Mouse (Mus musculus) MEL (cell line): ENCODE data around the gene Ntn4. TPM values are rescaled to one million over a fixed set of nuclear protein-coding genes. Genes with fewer than 3 reads are reported as not detected.

Source experiments
- DNase-seq: peaks from one replicate; pipeline ENCODE4 v3.0.0; 2011; ENCODE audit warnings: low read depth, low spot score
- H3K27ac ChIP-seq: 2 replicates; pipeline ENCODE4 v1.5.1; 2012; ENCODE audit warnings: low read depth, mild to moderate bottlenecking, control low read depth, low read length, moderate library complexity; ENCODE audit not compliant: control insufficient read depth
- H3K27me3 ChIP-seq, 2 experiments: fragments of 150-350 bp in 1 of 2; sonication (generic) in 1 of 2; 2 replicates each; pipeline ENCODE4 v1.6.1; 2012; ENCODE audit warnings: low read length in 2 of 2, mild to moderate bottlenecking in 2 of 2, improper control_type of control experiment in 1 of 2, moderate library complexity in 1 of 2; ENCODE audit not compliant: insufficient read depth in 2 of 2, control insufficient read depth in 1 of 2
- H3K36me3 ChIP-seq, 2 experiments: 2 replicates each; pipeline ENCODE4 v1.6.1; 2012 to 2014; ENCODE audit warnings: low read length in 2 of 2, improper control_type of control experiment in 1 of 2, inconsistent platforms in 1 of 2, mild to moderate bottlenecking in 1 of 2; ENCODE audit not compliant: insufficient read depth in 2 of 2, control insufficient read depth in 1 of 2
- H3K4me1 ChIP-seq, 2 experiments: fragments of 150-350 bp in 1 of 2; sonication (generic) in 1 of 2; 2 replicates each; pipeline ENCODE4 v1.6.1; 2012; ENCODE audit warnings: low read length in 2 of 2, improper control_type of control experiment in 1 of 2, mild to moderate bottlenecking in 1 of 2; ENCODE audit not compliant: insufficient read depth in 2 of 2, control insufficient read depth in 1 of 2
- H3K4me3 ChIP-seq, 2 experiments: fragments of 150-350 bp in 1 of 2; sonication (generic) in 1 of 2; 2 replicates each; pipeline ENCODE4 v1.5.1; 2012; ENCODE audit warnings: low read depth in 2 of 2, low read length in 2 of 2, mild to moderate bottlenecking in 2 of 2, moderate library complexity in 2 of 2, control low read depth in 1 of 2, improper control_type of control experiment in 1 of 2; ENCODE audit not compliant: control insufficient read depth in 1 of 2, insufficient read depth in 1 of 2
- H3K79me2 ChIP-seq: 2 replicates; pipeline ENCODE4 v1.6.1; 2012; ENCODE audit warnings: mild to moderate bottlenecking, low read length, moderate library complexity; ENCODE audit not compliant: control insufficient read depth, poor library complexity, insufficient read depth
- H3K9ac ChIP-seq: 2 replicates; pipeline ENCODE4 v1.6.1; 2012; ENCODE audit warnings: low read depth, mild to moderate bottlenecking, control low read depth, low read length, moderate library complexity; ENCODE audit not compliant: control insufficient read depth, poor library complexity, severe bottlenecking
- H3K9me3 ChIP-seq: fragments of 150-350 bp; sonication (generic); replicated peaks from 2 replicates; pipeline ENCODE4 v1.6.1; 2012; ENCODE audit warnings: mild to moderate bottlenecking, low read length, improper control_type of control experiment, moderate library complexity; ENCODE audit not compliant: insufficient read depth
- BHLHE40 ChIP-seq: IDR thresholded peaks from 2 replicates; pipeline ENCODE4 v1.6.1; 2012; ENCODE audit warnings: low read depth, mild to moderate bottlenecking, inconsistent platforms, low read length, improper control_type of control experiment, borderline replicate concordance
- CHD1 ChIP-seq: IDR thresholded peaks from 2 replicates; pipeline ENCODE4 v1.6.1; 2012; ENCODE audit warnings: low read depth, mild to moderate bottlenecking, inconsistent platforms, low read length, improper control_type of control experiment
- CHD2 ChIP-seq: IDR thresholded peaks from 2 replicates; pipeline ENCODE4 v1.6.1; 2011; ENCODE audit warnings: low read length, improper control_type of control experiment
- CTCF ChIP-seq, 3 experiments: IDR thresholded peaks in 2 of 3; conservative IDR thresholded peaks in 1 of 3; 2 replicates each; pipeline ENCODE4 v1.5.1; 2011 to 2012; ENCODE audit warnings: low read length in 3 of 3, low read depth in 2 of 3, mild to moderate bottlenecking in 2 of 3, improper control_type of control experiment in 1 of 3, inconsistent platforms in 1 of 3, mixed read lengths in 1 of 3, moderate library complexity in 1 of 3; ENCODE audit not compliant: control insufficient read depth in 1 of 3, insufficient read depth in 1 of 3, poor library complexity in 1 of 3, severe bottlenecking in 1 of 3
- E2F4 ChIP-seq: IDR thresholded peaks from 2 replicates; pipeline ENCODE4 v1.6.1; 2011; ENCODE audit warnings: low read depth, low read length, improper control_type of control experiment, borderline replicate concordance
- ETS1 ChIP-seq: IDR thresholded peaks from 2 replicates; pipeline ENCODE4 v1.6.1; 2012; ENCODE audit warnings: low read depth, mild to moderate bottlenecking, inconsistent platforms, low read length, improper control_type of control experiment, moderate library complexity
- GABPA ChIP-seq: IDR thresholded peaks from 2 replicates; pipeline ENCODE4 v1.6.1; 2012; ENCODE audit warnings: low read depth, mild to moderate bottlenecking, inconsistent platforms, low read length, improper control_type of control experiment, moderate library complexity
- GATA1 ChIP-seq: IDR thresholded peaks from 2 replicates; pipeline ENCODE4 v1.6.1; 2011; ENCODE audit warnings: low read depth, low read length, improper control_type of control experiment
- HCFC1 ChIP-seq: IDR thresholded peaks from 2 replicates; pipeline ENCODE4 v1.6.1; 2012; ENCODE audit warnings: low read depth, mild to moderate bottlenecking, inconsistent platforms, low read length, improper control_type of control experiment, moderate library complexity
- MAX ChIP-seq: IDR thresholded peaks from 2 replicates; pipeline ENCODE4 v1.6.1; 2011; ENCODE audit warnings: low read length, improper control_type of control experiment
- MEF2A ChIP-seq: IDR thresholded peaks from 2 replicates; pipeline ENCODE4 v1.6.1; 2014; ENCODE audit warnings: low read depth, mild to moderate bottlenecking, inconsistent platforms, low read length, improper control_type of control experiment; ENCODE audit not compliant: poor library complexity, insufficient replicate concordance, severe bottlenecking; ENCODE audit errors: extremely low read depth
- MXI1 ChIP-seq: IDR thresholded peaks from 2 replicates; pipeline ENCODE4 v1.6.1; 2011; ENCODE audit warnings: mild to moderate bottlenecking, low read depth, low read length, improper control_type of control experiment
- POLR2A ChIP-seq, 2 experiments: IDR thresholded peaks; 2 replicates each; pipeline ENCODE4 v1.6.1; 2011 to 2012; ENCODE audit warnings: low read length in 2 of 2, mild to moderate bottlenecking in 2 of 2, control low read depth in 1 of 2, improper control_type of control experiment in 1 of 2, low read depth in 1 of 2, moderate library complexity in 1 of 2; ENCODE audit not compliant: control insufficient read depth in 1 of 2, insufficient read depth in 1 of 2, poor library complexity in 1 of 2
- RAD21 ChIP-seq: IDR thresholded peaks from 2 replicates; pipeline ENCODE4 v1.6.1; 2011; ENCODE audit warnings: mild to moderate bottlenecking, low read depth, low read length, improper control_type of control experiment
- SMC3 ChIP-seq: IDR thresholded peaks from 2 replicates; pipeline ENCODE4 v1.6.1; 2011; ENCODE audit warnings: low read depth, low read length, improper control_type of control experiment
- TAL1 ChIP-seq: IDR thresholded peaks from 2 replicates; pipeline ENCODE4 v1.6.1; 2012; ENCODE audit warnings: mild to moderate bottlenecking, inconsistent platforms, low read length, moderate library complexity, mixed read lengths
- TBP ChIP-seq: IDR thresholded peaks from 2 replicates; pipeline ENCODE4 v1.8.0; 2011; ENCODE audit warnings: low read depth, low read length, improper control_type of control experiment
- TCF12 ChIP-seq: IDR thresholded peaks from 2 replicates; pipeline ENCODE4 v1.6.1; 2014; ENCODE audit warnings: low read depth, mild to moderate bottlenecking, inconsistent platforms, low read length, improper control_type of control experiment, moderate library complexity
- UBTF ChIP-seq: IDR thresholded peaks from 2 replicates; pipeline ENCODE4 v1.6.1; 2012; ENCODE audit warnings: low read depth, mild to moderate bottlenecking, inconsistent platforms, low read length, improper control_type of control experiment, moderate library complexity, borderline replicate concordance; ENCODE audit not compliant: insufficient read depth
- ZKSCAN1 ChIP-seq: IDR thresholded peaks from 2 replicates; pipeline ENCODE4 v1.6.1; 2012; ENCODE audit warnings: low read depth, mild to moderate bottlenecking, inconsistent platforms, low read length, improper control_type of control experiment, moderate library complexity
- ZNF384 ChIP-seq: IDR thresholded peaks from 2 replicates; pipeline ENCODE4 v1.6.1; 2012; ENCODE audit warnings: low read depth, mild to moderate bottlenecking, inconsistent platforms, low read length, improper control_type of control experiment
- polyA plus RNA-seq, 2 experiments: library from polyadenylated mRNA; stranded (reverse) in 1 of 2; unstranded in 1 of 2; fragments of >175 nt in 1 of 2; fragments of >200 nt in 1 of 2; gene quantifications; 2 replicates each; pipeline versions ENCODE4 v1.2.1 to v1.2.4; 2012; ENCODE audit warnings: low replicate concordance in 2 of 2, low read depth in 1 of 2; ENCODE audit not compliant: insufficient read length in 2 of 2, insufficient read depth in 1 of 2, missing spikeins in 1 of 2
- total RNA-seq: library from RNA; depleted of rRNA; stranded (reverse); fragments of 300-350 nt; gene quantifications from 2 replicates; pipeline ENCODE4 v1.2.3, GENCODE M21; 2012

The Ntn4 gene
- total and polyA plus RNA-seq, 3 experiments: not detected

DNA sequence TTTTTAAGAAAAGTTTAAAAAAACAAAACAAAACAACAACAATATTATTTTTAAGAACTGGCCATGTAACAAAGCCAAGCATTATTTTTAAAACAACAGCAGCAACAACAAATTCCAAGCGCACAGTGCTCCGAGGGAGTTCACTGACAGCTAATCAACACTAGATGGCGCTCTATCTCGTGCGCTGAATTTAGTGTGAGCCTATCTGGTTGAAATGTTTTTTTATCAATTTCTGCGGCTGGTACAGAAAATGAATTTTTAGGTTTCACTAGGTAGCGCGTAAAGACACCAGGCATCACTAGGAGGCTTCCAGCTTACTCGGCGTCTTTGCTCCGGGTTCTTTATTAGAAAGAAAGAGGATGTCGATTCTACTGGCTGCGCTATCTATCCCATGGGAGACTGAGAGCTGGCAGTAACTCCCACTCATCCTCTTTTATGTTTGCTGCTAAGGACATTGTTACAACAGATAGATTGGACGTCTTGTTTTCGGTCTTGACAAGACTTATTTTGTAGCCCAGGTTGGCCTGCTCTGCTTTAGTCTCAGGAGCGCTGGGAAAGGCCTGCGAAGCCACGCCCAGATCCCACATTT is 29.0 kb upstream of the Ntn4 start:
- Histone ChIP-seq H3K79me2 (no peaks in the 10 kb centered on the region), H3K9me3 (no peaks in the 10 kb centered on the region), H3K27me3 (no peaks in the 10 kb centered on the region), H3K27ac (no peak overlapping the region), H3K4me1 (no peaks in the 10 kb centered on the region), H3K9ac (no peak overlapping the region), H3K4me3 (no peak overlapping the region), H3K36me3 (no peaks in the 10 kb centered on the region)
- TF ChIP-seq SMC3 (no peak), GATA1 (no peak), UBTF (no peak), POLR2A (IDR thresholded peaks at IDR 0.05; ENCODE audit: control insufficient read depth in 1 of 2, insufficient read depth in 1 of 2, low read depth in 1 of 2, low read length in 2 of 2, poor library complexity in 1 of 2) (no peak), TCF12 (no peak), MXI1 (no peak), ZNF384 (no peak), TAL1 (no peak), BHLHE40 (no peak), MEF2A (no peak), CTCF (IDR thresholded peaks at IDR 0.05 in 2 of 3, conservative IDR thresholded peaks at IDR 0.05 in 1 of 3; ENCODE audit: control insufficient read depth in 1 of 3, insufficient read depth in 1 of 3, low read depth in 2 of 3, low read length in 3 of 3, poor library complexity in 1 of 3, severe bottlenecking in 1 of 3) (no peak), ZKSCAN1 (no peak), RAD21 (no peak), E2F4 (no peak), ETS1 (no peak)
- no peak for DNase-seq

DNA sequence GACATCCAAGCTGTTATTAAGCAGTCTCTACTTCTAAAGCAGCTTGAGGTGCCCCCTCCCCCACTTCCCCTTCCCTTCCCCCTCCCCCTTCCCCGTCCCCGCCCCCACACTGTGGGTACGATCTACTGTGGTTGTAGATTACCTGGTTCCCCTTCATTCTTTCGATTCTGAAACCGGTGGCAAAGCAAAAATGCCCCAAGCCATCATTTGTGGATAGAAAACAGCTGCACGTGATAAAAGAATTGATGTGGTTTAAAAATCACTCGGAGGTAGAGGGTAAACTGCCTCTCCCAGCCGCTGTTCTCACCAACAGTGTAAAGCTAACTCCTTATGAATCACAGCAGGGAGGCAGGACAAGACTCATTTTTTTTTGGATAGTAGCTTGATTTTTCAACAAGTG is 25.6 kb upstream of the Ntn4 start:
- no peak for DNase-seq
- Histone ChIP-seq H3K4me3 (no peak overlapping the region), H3K9ac (no peak overlapping the region), H3K27me3 (no peaks in the 10 kb centered on the region), H3K36me3 (no peaks in the 10 kb centered on the region), H3K9me3 (no peaks in the 10 kb centered on the region), H3K4me1 (no peaks in the 10 kb centered on the region), H3K79me2 (no peaks in the 10 kb centered on the region), H3K27ac (no peak overlapping the region)
- TF ChIP-seq MAX (no peak), ETS1 (no peak), BHLHE40 (no peak), TAL1 (no peak), CHD1 (no peak), GABPA (no peak), HCFC1 (no peak), RAD21 (no peak), UBTF (no peak), TBP (no peak), ZNF384 (no peak), CHD2 (no peak), SMC3 (no peak)
